Mouse (Mus musculus) neural tube, embryonic 14.5 days (tissue): Measurements from ENCODE around the gene Tbx5. TPM values are rescaled to one million over a fixed set of nuclear protein-coding genes. Genes with fewer than 3 reads are reported as not detected.

Experiments
- ATAC-seq: fragments of 200-750 bp; cut with Nextera tagmentation; 2 replicates; pipeline ENCODE4 v1.8.0; 2017; ENCODE audit warnings: low read depth, mild to moderate bottlenecking, moderate TSS enrichment, moderate library complexity
- H3K27ac ChIP-seq: fragments of 300-500 bp; sonication (generic); 2 replicates; pipeline ENCODE4 v1.5.1; 2014; ENCODE audit warnings: low read depth, mild to moderate bottlenecking, control low read depth, low read length, moderate library complexity, mixed read lengths
- H3K27me3 ChIP-seq: fragments of 300-500 bp; sonication (generic); 2 replicates; pipeline ENCODE4 v1.6.1; 2014; ENCODE audit warnings: low read length; ENCODE audit not compliant: control insufficient read depth, insufficient read depth
- H3K36me3 ChIP-seq: fragments of 300-500 bp; sonication (generic); 2 replicates; pipeline ENCODE4 v1.6.1; 2014; ENCODE audit warnings: low read length, mixed read lengths; ENCODE audit not compliant: control insufficient read depth, insufficient read depth
- H3K4me1 ChIP-seq: fragments of 300-500 bp; sonication (generic); 2 replicates; pipeline ENCODE4 v1.6.1; 2014; ENCODE audit warnings: low read length; ENCODE audit not compliant: control insufficient read depth, insufficient read depth
- H3K4me2 ChIP-seq: fragments of 300-500 bp; sonication (generic); 2 replicates; pipeline ENCODE4 v1.6.1; 2014; ENCODE audit warnings: mild to moderate bottlenecking, low read depth, low read length, control low read depth
- H3K4me3 ChIP-seq: fragments of 300-500 bp; sonication (generic); 2 replicates; pipeline ENCODE4 v1.5.1; 2014; ENCODE audit warnings: low read depth, low read length, control low read depth, mixed read lengths
- H3K9ac ChIP-seq: fragments of 300-500 bp; sonication (generic); replicated peaks from 2 replicates; pipeline ENCODE4 v1.6.1; 2014; ENCODE audit warnings: low read depth, mild to moderate bottlenecking, control low read depth, low read length, mixed read lengths
- H3K9me3 ChIP-seq: fragments of 300-500 bp; sonication (generic); 2 replicates; pipeline ENCODE4 v1.6.1; 2016; ENCODE audit warnings: low read length; ENCODE audit not compliant: control insufficient read depth
- WGBS: fragments of 180-500 bp; shearing (Covaris S2); extraction: QIAGEN DNeasy Blood & Tissue Kit; methylation state at CpG from one replicate; pipeline ENCODE4 v1.1.7; 2014; 5-methylcytosine and 5-hydroxymethylcytosine counted together
- polyA plus RNA-seq: library from polyadenylated mRNA; unstranded; fragments of >200 nt; fragmentation: Nextera tagmentation; extraction: Ambion mirVana; gene quantifications from 2 replicates; pipeline ENCODE4 v1.2.1, GENCODE M21; 2014

Gene Tbx5
- polyA plus RNA-seq, 1 experiment from 2014 or later, result 0.05 TPM

DNA sequence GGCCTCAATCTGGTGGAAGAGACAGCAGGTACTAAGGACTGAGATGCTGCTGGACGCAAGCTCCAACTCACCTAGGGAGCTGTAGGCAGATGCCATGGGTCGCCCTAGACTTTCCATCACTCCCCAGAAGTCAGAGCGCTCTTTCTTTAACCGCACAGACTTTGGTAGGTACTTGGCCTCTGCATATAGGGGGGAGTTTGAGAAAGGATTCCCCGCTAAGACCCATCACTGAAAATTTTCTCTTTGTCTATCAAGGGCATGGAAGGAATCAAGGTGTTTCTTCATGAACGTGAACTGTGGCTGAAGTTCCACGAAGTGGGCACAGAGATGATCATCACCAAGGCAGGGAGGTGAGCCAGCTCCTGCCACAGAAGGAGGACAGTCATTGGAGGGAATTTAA is 6.0 kb downstream of the Tbx5 start:
- Histone ChIP-seq H3K4me3 (no peak overlapping the region), H3K4me2 (no peak overlapping the region), H3K4me1 (no peaks in the 10 kb centered on the region), H3K9ac (no peak overlapping the region), H3K36me3 (no peaks in the 10 kb centered on the region), H3K27me3 (peaks cover 81% of the 10 kb centered on the region), H3K27ac (no peak overlapping the region), H3K9me3 (no peaks in the 10 kb centered on the region)
- no peak for ATAC-seq
- WGBS, result 1% methylated on average over 7 of the region's 7 CpGs

DNA sequence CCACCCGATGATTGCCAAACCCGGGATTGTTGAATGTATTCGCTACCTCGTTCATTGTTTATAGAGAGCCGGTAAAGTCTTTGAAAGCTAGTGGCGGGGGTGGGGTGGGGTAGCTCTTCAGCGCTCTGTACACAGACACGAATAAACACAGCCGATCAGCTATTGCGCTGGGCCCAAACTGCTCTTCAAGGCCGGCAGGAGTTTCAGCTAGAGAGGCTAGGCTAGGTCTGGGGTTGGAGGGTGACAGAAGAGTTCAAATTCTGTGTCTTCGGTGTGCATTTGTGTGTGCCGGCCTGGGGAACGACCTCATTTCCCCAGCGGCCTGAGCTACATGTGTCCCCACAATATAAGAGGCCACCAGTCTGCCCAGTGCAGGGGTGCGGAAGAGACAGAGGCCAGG is 6.7 kb downstream of the Tbx5 start:
- Histone ChIP-seq H3K4me3 (no peak overlapping the region), H3K4me2 (no peak overlapping the region), H3K4me1 (no peaks in the 10 kb centered on the region), H3K27me3 (peaks cover 82% of the 10 kb centered on the region), H3K9me3 (no peaks in the 10 kb centered on the region), H3K9ac (no peak overlapping the region), H3K27ac (no peak overlapping the region), H3K36me3 (no peaks in the 10 kb centered on the region)
- under 1% methylated on average over 16 of the region's 16 CpGs for WGBS
- ATAC-seq, result no peak

DNA sequence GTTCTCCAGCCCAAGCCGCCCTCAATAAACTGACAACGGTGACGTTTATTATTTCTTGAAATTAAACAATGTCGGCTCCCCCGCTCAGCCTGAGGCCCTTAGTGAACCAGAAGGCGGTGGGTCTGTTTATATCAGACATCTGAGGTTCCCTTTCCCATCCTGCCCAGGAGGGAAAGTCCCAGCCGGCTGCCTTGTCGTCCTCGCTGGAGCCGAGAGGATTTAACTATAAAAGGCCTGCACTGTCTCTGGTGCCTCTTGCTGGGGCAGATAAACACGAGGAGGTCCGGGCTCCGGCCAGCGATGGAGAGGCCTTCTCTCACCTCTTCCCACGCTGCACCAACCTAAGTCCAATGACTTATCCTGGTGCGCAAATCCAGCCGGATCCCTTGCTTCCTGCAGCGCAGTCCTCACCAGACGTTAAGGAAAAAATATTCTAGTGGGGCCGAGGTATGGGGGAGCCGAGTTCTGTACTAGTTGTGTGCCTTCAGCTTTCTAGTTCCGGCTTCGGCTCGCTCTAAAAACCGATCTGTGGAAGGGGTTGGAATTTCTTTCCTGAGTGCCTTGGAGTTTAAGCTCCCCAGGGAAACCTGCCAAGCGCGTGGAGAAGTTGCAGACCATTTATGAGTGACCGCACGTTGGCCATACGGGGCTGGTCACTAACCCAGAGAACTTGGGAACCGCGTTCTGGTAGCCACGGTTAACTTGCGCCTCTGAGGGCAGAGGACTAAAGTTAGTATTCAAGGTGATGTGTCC is 7.3 kb downstream of the Tbx5 start:
- ATAC-seq, result no peak
- H3K27me3 ChIP-seq, result peaks cover 85% of the 10 kb centered on the region
- no peaks in the 10 kb centered on the region for H3K9me3 ChIP-seq
- H3K4me3 ChIP-seq, result no peak overlapping the region
- WGBS, result under 1% methylated on average over 34 of the region's 34 CpGs
- H3K4me2 ChIP-seq, result no peak overlapping the region
- H3K4me1 ChIP-seq, result no peaks in the 10 kb centered on the region; the same call in 1 of the 2 replicates
- H3K9ac ChIP-seq, result no peak overlapping the region
- H3K27ac ChIP-seq, result no peak overlapping the region
- no peaks in the 10 kb centered on the region for H3K36me3 ChIP-seq

DNA sequence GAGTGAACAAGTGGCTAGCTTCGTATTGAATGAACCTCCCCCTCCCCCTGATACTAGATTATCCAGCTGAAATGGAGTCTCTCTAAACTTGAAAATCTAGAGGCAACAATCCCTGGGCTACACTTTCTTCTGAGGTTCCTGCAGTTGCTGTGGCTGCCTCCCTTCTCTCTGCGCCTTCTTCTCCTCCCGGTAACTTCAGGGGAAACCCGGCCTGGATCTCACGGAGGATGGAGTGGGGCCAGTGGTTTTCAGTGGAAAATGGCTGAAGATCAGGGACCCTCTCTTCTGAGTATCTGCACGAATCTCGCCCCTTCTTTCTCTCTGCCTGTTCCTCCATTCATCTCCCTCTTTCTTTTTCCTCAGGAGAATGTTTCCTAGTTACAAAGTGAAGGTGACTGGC is 7.9 kb downstream of the Tbx5 start:
- Histone ChIP-seq H3K4me2 (no peak overlapping the region), H3K27ac (no peak overlapping the region), H3K4me1 (no peaks in the 10 kb centered on the region; the same call in 1 of the 2 replicates), H3K4me3 (no peak overlapping the region), H3K36me3 (no peaks in the 10 kb centered on the region), H3K27me3 (peaks cover 85% of the 10 kb centered on the region), H3K9me3 (no peaks in the 10 kb centered on the region), H3K9ac (no peak overlapping the region)
- no peak for ATAC-seq
- WGBS, result 0% methylated on average over 7 of the region's 7 CpGs

DNA sequence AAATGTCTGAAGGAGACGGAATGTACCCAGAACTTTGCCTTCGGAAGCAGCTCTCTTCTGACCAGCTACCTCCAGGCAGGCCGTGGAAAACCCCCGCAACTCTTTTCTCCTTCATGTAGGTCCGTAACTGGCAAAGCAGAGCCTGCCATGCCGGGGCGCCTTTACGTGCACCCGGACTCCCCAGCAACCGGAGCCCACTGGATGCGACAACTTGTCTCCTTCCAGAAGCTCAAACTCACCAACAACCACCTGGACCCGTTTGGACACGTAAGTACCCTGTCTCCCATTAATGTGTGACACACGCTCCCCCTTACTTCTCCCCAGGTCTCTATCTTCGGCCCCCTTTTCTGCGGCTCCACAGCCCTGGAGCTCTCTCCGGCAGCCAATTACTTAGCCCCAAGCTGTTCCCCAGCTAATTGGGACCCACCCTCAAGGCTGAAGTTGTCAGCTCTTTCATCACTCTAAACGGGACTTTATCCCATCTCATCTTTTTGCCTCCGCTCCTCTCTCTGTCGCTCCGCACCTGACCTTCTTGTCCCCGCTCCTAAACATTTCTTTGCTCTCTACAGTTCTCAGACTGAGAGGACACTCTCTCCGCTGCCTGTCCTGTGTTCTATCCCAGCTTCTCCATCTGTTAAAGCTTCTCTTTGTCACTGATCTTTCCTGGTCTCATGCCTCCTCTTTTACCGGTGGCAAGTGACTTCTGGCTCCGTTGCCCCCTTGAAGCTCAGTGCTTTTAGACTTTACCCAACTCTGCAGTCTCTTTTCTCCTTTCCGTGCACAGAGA is 9.4 kb downstream of the Tbx5 start:
- Histone ChIP-seq H3K4me1 (no peaks in the 10 kb centered on the region; the same call in 1 of the 2 replicates), H3K27ac (no peak overlapping the region), H3K27me3 (peaks cover 79% of the 10 kb centered on the region), H3K9ac (no peak overlapping the region), H3K9me3 (no peaks in the 10 kb centered on the region), H3K36me3 (no peaks in the 10 kb centered on the region), H3K4me2 (no peak overlapping the region), H3K4me3 (no peak overlapping the region)
- under 1% methylated on average over 26 of the region's 26 CpGs for WGBS
- no peak for ATAC-seq

DNA sequence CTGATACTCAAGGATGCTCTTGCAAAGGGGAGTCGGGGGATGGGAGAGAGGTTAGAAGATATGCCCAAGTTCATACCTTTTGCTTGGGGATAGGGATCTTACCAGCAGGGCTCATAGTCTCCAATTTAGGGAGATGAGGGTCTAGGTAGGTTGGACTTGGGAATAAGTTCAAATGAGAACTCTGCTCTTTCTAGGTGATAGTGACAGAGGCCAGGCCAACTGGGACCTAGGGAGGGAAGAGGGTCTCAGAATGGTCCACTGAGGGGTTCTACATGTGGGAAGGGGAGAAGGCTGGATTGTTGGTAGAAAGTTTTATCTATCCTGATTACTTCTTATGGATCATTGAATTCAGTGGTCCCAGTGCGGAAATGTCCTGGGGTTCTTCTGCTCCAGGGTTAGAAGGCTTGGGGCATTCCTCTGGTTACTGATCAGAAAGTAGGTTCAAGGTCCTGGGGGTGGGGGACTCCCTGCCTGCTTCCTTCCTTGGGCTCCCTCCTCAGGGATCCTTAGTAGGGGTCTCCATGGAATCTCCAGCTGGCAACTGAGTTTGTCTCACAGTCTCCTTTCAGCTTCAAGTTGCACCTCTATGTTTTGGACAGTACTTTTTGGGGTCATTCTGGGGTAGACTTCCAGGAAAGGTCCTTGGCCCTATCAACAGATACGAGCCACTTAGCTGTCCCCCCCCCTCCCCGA is 10.4 kb downstream of the Tbx5 start:
- Histone ChIP-seq H3K9me3 (no peaks in the 10 kb centered on the region), H3K36me3 (no peaks in the 10 kb centered on the region), H3K4me2 (no peak overlapping the region), H3K4me1 (no peaks in the 10 kb centered on the region; the same call in 1 of the 2 replicates), H3K4me3 (no peak overlapping the region), H3K9ac (no peak overlapping the region), H3K27me3 (peaks cover 73% of the 10 kb centered on the region), H3K27ac (no peak overlapping the region)
- WGBS, result 2% methylated on average over 4 of the region's 4 CpGs
- ATAC-seq, result no peak

DNA sequence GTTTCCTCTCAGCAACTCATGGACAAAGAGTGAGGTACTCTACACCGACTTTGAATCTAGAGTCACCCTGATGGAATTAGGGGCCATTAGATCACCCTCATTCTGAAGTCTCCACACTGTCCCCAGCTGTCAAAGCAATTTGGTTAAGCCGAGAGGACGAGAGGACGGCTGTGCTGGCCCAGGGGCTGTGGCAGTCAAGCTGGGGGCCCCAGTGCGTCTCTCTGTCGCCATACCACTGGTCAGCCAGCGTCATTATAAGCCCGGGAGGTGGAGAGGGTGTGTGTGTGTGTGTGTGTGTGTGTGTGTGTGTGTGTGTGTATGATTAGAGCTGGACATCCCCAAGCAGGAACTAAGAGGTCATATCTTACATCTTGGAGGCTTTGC is 10.9 kb downstream of the Tbx5 start:
- H3K27ac ChIP-seq, result no peak overlapping the region
- no peak overlapping the region for H3K9ac ChIP-seq
- WGBS, result 0% methylated on average over 8 of the region's 8 CpGs

DNA sequence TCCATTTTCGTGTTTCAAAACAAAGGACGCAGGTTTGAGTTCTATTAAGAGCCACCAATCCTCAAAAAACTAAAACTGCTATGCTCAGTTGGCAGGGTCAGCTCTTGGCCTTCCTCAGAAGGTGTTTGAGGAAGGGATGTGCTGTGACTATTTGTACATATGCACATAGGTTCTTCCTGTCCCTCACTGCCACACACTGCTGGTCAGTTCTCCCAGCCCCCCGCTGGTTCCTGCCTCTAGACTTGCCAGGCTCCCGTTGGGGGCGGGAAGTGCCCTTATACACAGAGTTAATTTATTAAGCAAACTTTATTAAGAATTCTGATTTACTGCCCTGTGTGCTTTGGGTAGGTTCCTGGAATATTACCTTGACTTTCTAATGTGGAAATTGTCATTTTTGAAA is 11.9 kb downstream of the Tbx5 start:
- WGBS, result 1% methylated on average over 5 of the region's 5 CpGs
- H3K4me2 ChIP-seq, result no peak overlapping the region
- H3K9me3 ChIP-seq, result no peaks in the 10 kb centered on the region
- no peaks in the 10 kb centered on the region for H3K36me3 ChIP-seq
- no peak for ATAC-seq
- no peak overlapping the region for H3K4me3 ChIP-seq
- H3K27ac ChIP-seq, result no peak overlapping the region
- no peaks in the 10 kb centered on the region; the same call in 1 of the 2 replicates for H3K4me1 ChIP-seq
- no peak overlapping the region for H3K9ac ChIP-seq
- H3K27me3 ChIP-seq, result peaks cover 62% of the 10 kb centered on the region

More for the DNA sequence above, 10.9 kb downstream of the Tbx5 start:
- Histone ChIP-seq H3K36me3 (no peaks in the 10 kb centered on the region), H3K4me1 (no peaks in the 10 kb centered on the region; the same call in 1 of the 2 replicates), H3K4me3 (no peak overlapping the region), H3K4me2 (no peak overlapping the region), H3K9me3 (no peaks in the 10 kb centered on the region), H3K27me3 (peaks cover 68% of the 10 kb centered on the region)
- ATAC-seq, result no peak
